Mouse (Mus musculus): Measurements from ENCODE around the gene Syngr3.

Gene Syngr3

GRCm38 (mm10) chr17:24642791-24643343, 46.9 kb downstream of the Syngr3 start:
- DNase-seq: no peak

GRCm38 (mm10) chr17:24641944-24642343, 47.8 kb downstream of the Syngr3 start:
- DNase-seq: no peak

- DNase-seq: no peak
These were observed 49.2 kb downstream of the Syngr3 start for GRCm38 (mm10) chr17:24640581-24640980.

DNA sequence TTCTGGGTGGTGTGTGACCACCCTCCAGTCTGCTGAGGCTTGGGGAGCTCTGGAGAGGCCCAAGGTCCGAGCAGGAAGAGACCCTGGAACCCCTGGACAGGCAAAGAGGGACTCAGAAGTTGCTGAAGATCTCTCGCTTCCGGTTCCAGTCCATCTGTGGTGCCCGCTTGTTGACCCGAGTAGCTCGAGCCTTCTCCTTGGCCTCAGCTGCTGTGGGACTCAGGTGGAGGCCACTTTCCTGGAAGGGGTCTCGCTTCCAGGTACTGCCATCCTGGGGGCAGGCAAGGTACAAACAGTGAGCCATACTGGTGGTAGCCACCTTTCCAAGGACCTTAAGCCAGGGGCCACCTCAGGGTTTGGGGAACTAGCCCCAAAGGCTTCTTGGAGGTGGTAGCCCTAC, 49.6 kb downstream of the Syngr3 start:
- no peak for DNase-seq

DNA sequence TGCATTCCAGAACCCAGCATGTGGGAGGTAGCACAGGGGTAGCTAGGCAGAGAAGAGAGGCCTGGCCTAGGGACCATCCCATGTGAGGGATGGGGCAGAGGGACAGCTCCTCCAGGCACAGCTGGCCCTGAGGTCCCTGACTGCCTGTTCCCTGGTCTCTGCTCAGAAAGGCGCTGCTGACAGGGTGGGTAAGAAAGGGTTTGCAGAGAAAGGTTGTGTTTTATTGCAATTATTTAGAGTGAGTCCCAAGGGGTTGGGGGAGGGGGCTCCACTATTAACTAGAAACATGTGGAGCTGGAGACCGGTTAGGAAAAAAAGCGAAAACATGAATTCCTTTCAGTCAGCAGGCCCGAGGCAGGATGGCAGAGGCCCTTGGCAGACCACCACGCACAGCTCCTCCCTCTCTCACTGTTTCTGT, 50.2 kb downstream of the Syngr3 start:
- no peak for DNase-seq

DNA sequence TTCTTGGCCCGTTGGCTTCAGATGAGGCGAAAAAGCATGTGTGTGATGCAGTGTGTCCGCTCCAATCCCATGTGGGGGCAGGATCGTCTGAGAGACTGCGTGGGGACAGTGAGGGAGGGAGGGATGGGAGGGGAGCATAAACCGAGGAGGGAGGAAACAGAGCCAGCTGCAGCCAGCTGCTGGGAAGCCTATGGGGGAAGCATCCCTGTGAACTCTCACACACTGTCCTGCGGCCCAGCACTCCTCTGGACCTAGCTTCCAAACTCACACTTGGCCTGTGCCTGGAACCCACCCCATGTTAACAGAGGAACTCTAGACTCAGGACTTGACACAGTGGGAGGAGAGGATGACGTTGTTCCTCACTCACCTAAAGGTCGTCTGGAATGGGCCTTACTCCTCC, 50.9 kb downstream of the Syngr3 start:
- DNase-seq: no peak

GRCm38 (mm10) chr17:24638214-24638613, 51.5 kb downstream of the Syngr3 start:
- DNase-seq: no peak

- DNase-seq: no peak
These were observed 52.8 kb downstream of the Syngr3 start for GRCm38 (mm10) chr17:24636781-24637481.

- no peak for DNase-seq
These were observed 54.1 kb downstream of the Syngr3 start for GRCm38 (mm10) chr17:24635694-24636093.

Measured in layer of hippocampus, adult 9-11 months (tissue).